Mouse (Mus musculus) monocyte, adult 59 days (primary cell): ENCODE measurements around the gene Olfr372. TPM values are rescaled to one million over a fixed set of nuclear protein-coding genes. Genes with fewer than 3 reads are reported as not detected.

Source experiments
- total RNA-seq, 2 experiments: library from RNA; stranded (reverse); gene quantifications; one replicate each; pipeline ENCODE4 v1.2.4; 2023

Olfr372 gene
- not detected for total RNA-seq

GRCm38 (mm10) chr8:72040918-72041317 is at the start of gene Olfr372:
Gene Olfr372 (plus strand): TSS chr8:72041218.

GRCm38 (mm10) chr8:72009473-72009872 is 31.5 kb upstream of the Olfr372 start, which contains the start of gene Cyp4f18:
Gene Cyp4f18 (minus strand): TSS chr8:72009626.

GRCm38 (mm10) chr8:72082877-72083276 is 41.9 kb downstream of the Olfr372 start, which contains the start of gene Olfr373:
Gene Olfr373 (plus strand): TSS chr8:72083177.

GRCm38 (mm10) chr8:72106740-72107139 is 65.7 kb downstream of the Olfr372 start, which contains the start of gene Olfr374:
Gene Olfr374 (plus strand): TSS chr8:72107040.

Other genes with a start within 250 kb of the Olfr372 start
- 10 to 100 TPM in 1 of 2 experiments, 1 to 10 TPM in 1; 9.9 to 10.7 TPM for gene Zfp709, start 159.2 kb upstream of the Olfr372 start, total RNA-seq
- gene Zfp882, start 132.6 kb upstream of the Olfr372 start, total RNA-seq: 1 to 10 TPM; 3.6 to 3.7 TPM
- gene Zfp617, start 132.6 kb upstream of the Olfr372 start, total RNA-seq: 10 to 100 TPM; 10.3 to 11.7 TPM
- gene Zfp961, start 90.2 kb upstream of the Olfr372 start, total RNA-seq: 1 to 10 TPM; 7.4 to 9.6 TPM
- 100 to 1,000 TPM; 240 to 283 TPM for gene Cyp4f18, start 31.6 kb upstream of the Olfr372 start, total RNA-seq
- gene Olfr373, start 42.0 kb downstream of the Olfr372 start, total RNA-seq: under 1 TPM in 1 of 2 experiments, not detected in 1; 0.21 TPM
- gene Olfr374, start 65.8 kb downstream of the Olfr372 start, total RNA-seq: under 1 TPM in 1 of 2 experiments, not detected in 1; 0.05 TPM
- 100 to 1,000 TPM; 224 to 258 TPM for gene Tpm4, start 93.8 kb downstream of the Olfr372 start, total RNA-seq
- gene Rab8a, start 120.0 kb downstream of the Olfr372 start, total RNA-seq: 100 to 1,000 TPM; 141 to 152 TPM
- 1 to 10 TPM; 2.5 to 4.1 TPM for gene Hsh2d, start 148.4 kb downstream of the Olfr372 start, total RNA-seq
- under 1 TPM; 0.43 to 0.47 TPM for gene Cib3, start 171.6 kb downstream of the Olfr372 start, total RNA-seq
- not detected for gene Gm11034, start 172.4 kb downstream of the Olfr372 start, total RNA-seq
- gene Fam32a, start 178.5 kb downstream of the Olfr372 start, total RNA-seq: 10 to 100 TPM; 80.8 to 88.5 TPM
- 100 to 1,000 TPM; 127 to 134 TPM for gene Ap1m1, start 198.8 kb downstream of the Olfr372 start, total RNA-seq